Mouse (Mus musculus) lung, adult 18-20 months (tissue): ENCODE results near the gene Vps16.

Experiments
- DNase-seq, 2 experiments: peaks; one replicate each; pipeline ENCODE4 v3.0.0; 2022; ENCODE audit warnings: mixed read lengths in 2 of 2

Gene Vps16

DNA sequence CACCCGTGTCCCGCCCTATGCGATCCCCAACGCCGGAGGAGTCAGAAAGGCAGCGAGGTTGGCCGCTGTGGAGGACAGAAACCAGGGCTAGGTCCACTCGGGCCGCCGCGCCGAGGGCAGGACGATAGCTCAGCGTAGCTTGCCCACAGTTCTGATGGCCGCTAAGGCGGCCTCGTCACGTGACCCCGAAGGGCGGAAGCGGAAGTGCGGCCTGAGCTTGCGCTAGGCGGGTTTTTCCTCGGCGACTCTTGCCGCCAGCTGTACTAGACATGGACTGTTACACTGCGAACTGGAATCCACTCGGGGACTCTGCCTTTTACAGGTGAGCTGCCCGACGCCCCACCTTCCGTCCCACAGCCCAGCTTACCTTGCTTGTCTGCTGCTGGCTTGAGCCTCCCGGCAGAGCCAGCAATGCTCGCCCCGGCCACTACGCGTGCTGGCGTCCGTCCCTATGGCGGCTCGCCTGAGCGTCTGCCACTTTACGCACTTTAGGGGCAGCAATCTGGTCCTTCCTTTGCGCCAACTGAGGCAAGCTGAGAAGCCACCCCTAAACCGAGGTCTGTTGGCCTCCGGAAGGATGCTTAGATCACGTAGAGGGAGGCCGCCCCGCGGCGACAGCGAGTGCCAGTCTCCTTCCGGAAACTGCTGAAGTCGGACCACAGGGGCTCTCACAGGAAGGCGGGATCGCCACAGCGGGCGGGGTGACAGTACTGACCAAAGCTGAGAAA is at the start of gene Vps16, which contains the start of gene Pced1a:
TSS of gene Vps16 (plus strand) at position 214 of the 728 bp plus-strand sequence.
TSS of gene Pced1a (minus strand) at position 576 of the 728 bp plus-strand sequence.
- DNase-seq, result peak; percentile 93

DNA sequence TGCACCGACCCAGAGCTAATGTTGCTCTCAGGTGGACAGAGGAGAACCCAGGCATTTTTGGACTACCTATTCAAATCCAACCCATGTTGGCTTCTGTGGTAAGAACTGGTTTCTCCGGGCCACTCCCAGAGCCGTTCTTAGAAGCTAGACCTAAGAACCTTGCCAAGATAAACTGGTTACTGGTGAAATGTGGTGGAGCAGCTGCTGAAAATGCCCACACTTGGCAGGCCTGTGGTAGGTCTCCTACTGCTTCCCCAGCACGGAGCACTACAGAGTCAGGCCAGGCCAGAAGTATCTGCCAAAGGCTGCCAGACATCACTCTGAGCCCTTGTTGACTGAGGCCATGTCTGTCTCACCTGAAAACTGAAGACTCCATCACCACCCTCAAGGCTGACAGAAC is 49.2 kb upstream of the Vps16 start:
- DNase-seq, result peak; percentile 38 to 46

DNA sequence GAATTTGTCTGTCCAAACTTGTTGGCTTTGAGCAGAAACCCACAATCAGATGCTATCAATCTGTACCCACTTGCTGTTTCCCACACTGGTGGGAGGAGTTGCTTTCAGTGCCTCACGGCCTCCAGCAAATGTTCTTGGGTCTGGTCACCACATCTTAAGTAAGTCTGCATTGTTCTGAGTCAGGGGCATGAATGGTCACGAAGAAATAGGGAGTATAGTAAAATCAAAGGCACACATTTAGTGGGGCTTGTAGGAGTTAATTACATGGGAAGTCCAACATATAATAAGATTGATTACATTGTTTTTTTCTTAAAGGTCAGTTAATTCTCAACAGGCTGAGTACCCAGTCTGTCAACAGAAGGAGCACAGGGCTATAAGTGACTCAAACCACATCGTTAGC is 40.9 kb upstream of the Vps16 start:
- DNase-seq, result no peak

DNA sequence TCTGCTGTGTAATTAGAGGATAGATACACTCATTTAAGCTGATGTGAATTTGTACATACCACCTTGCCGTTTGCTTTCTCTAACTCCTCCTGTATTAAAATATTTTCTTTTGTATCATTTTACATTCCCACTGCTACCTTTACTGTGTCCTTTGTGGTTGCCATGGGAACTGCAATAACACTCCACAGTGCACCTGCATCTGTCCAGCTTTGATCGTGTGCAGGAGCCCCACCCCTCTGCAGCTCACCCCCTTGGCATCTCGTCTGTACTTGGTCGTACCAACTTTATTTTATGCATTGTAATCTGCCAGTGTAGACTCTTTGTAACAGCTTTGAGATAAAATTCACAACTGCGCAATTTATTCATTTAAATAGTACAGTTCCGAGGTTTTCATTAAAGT is 40.2 kb upstream of the Vps16 start:
- no peak for DNase-seq

DNA sequence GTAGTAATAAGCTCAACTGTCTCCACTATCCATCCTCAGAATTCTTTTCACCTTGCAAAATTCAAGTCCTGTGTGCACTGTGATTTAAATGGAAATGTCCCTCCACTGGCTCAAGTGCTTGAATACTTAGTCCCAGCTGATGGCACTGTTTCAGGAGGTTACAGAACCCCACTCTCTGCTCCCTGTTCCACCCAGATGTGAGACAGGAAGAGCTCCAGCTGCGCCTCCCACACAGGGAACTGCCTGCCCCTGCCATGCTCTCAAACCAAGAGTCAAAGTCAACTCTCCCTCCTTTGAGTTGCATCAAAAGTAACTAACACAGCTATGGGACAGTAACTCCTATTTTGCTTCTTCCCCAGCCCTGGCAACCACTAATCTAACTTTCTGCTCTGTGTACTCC is 37.9 kb upstream of the Vps16 start:
- peak in 1 of 2 experiments; percentile 37 for DNase-seq

DNA sequence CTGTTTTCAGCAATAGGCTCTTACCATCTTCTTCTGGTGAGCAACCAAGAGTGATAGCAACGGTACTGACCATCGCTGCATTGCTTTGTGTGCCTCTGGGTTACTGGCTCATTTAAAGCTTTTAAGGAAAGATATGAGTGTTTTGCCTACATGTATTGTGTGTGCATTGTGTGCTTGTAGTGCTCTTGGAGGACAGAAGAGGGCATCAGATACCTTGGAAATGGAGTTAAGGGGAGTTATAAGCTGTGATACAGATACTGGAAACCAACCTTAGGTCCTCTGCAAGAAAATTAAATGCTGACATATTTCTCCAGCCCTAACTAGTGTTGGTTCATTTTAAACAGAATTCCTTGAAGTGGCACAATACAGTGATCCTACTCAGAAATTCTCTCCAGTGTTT is 35.3 kb upstream of the Vps16 start:
- DNase-seq, result no peak

DNA sequence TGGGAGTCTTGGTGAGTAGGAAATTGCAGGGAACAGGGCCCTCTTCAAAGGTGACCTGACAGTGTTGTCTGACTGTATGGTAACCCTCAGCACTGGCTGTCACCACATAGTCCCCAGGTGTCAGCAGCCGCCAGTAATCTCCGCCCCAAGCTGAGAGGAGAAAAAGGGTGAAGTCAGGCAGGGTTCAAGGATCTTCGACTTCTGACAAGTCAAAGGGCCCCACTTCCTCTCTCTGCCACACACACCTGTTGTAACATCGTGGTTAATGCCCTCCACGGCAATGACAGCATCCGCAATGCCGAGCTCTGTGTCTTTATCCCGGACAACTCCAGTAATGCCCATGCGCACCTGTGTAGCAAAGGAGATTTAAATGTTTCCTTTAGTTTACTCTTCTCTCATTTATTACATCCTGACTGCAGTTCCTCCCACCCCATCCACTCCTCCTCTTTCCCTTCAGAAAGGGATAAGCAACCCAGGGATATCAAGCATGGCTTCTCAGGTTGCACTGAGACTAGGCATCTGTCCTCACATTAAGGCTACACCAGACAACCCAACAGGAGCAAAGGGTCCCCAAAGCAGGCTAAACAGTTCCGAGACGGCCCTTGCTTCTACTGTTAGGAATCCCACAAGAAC is 33.0 kb upstream of the Vps16 start:
- no peak for DNase-seq

DNA sequence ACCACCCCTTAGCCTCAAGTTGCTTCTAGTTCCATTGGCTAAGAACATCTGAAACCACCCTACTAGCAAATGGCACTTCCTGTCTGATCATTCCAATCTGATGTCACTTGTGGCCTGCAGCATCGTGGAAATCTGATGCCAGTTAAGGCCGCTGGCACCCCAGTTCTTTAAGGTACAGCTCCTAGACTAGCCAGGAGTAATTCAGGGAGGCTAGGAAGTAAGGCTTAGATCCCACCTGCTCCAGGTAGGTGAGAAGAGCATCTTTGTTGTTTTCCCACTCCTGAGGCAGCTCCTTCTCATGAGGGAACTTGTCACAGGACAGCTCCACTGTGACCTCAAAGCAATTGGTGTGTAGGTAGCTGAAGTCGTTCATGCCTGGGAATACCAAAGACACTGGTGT is 31.3 kb upstream of the Vps16 start:
- DNase-seq, result no peak

DNA sequence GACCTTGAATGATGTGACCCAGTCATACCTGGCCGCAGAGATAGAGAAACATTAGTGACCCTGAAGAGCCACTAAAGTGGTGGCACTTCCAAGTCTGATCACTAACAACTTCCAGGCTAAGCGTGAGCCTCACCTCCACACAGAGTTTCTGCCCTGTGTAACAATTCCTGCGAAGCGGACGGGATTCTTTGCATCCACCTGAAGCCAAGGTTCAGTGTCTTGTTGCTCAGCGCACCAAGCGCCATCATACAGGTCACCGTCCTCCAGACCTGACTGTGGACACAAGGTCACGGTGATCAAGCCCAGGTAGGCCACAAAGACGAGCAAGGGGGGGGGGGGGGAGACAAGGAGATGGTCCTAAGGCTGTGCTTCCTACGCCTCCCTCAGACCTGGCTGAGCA is 28.4 kb upstream of the Vps16 start:
- DNase-seq, result no peak

DNA sequence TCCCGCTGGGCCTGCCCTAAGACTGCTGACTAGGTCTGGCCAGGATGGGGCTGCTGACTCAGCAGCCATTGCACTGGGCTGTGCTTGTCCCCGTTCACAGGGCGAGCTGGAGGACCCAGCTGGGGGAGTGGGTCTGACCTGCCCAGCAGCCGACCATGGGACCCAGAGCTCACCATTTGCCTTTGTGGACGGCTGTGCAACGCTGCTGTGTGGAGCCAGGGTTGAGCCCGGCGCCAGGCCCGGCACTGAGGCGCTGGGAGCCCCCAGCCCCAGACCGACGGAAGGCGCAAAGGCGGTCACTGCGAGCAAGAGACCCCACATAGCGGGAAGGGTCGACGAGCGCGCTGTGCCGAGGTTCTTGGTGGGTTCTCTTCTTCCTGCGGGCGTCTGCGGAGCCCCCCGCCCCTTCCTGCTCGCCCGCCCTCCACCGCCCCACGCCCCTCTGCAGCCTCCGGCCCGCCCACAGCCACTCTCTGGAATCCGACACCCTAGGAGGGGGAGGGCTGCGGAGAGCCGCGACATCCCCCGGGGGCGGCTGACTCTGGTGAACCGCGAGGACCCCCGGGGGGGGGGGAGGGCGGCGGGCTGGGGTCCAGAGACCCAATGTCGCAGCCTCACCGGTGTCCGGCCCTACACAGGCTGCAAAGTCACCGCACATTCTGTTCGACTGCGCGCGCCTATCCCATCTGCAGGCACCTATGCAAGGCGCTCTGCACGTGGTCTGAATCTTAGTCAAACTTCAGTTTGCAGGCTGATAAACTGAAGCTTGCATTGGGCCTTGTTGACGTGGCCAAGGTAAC is 26.8 kb upstream of the Vps16 start, which contains the start of gene Cpxm1:
TSS of gene Cpxm1 (minus strand) at position 389 of the 800 bp plus-strand sequence.
- DNase-seq, result no peak

DNA sequence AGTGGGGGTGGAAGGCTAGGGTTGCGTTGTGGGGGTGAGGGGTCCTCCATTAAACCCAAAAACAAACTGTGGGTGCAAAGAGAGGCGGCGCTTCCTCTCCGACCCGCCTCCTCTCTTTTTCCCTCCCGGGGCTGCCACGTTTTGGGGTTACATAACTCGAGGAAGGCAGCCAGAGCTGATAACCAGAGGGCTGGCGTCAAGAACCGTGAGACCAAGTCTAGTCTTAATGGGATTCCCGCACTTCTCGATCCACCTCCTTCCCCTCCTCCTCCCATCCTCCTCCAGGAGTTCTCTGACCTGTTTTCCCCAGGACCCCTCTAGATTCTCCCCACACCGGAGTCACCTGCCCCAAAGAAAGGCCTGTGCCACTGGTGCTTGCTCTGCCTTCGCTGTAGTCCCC is 26.0 kb upstream of the Vps16 start:
- DNase-seq, result peak; percentile 29 to 32

DNA sequence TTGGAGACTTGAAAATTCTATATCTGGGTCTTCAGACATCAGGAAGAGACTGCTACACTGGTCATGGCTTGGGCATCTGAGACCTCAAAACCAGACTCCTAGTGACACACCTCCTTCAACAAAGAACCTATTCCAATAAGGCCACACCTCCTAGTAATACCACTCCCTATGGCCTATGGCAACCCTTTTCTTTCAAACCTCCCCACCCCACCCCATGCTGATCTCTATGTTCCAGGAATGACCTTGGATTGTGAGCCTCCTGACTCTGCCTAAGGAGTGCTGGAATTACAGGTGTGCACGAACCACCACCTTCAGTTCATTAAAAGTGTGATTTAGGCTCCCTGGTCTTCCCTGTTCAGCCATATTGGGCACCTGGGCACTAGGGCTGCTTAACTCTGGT is 24.1 kb upstream of the Vps16 start:
- no peak for DNase-seq

DNA sequence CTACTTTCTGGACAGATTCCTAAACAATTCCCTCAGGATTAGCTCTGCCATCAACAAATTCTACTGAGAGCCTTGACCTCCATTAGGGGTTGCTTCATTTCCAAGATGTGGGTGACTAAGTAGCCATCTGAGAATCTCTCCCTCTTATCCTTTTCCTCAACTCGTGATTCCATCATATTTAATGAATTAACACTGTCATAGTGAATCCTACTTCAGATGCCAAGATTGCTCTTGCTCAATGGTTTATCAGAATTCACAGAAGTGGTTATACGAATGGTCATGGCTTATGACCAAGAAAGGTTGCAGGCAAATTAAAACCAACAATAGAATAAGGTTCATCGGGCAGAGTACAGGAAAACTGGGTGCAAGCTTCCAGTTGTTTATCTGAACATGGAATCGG is 22.2 kb upstream of the Vps16 start:
- no peak for DNase-seq

DNA sequence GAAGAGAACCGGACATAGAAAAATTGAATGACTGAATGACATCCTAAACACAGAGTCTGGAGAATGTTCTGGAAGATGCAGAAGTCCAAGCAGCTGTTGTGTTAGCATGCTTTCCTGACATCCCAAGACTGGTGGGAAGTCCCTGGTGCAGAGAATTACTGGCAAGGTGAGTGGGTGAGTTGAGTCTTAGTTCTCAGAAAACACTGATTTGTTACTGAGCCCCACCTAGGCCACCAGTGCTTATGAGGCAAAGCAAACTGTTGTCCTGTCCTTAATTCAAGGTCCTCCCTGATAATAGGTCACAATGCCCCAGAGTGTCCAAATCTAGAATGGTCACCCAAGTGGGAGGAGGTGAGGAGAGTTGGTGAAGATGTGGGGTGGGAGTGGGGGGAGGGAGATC is 19.2 kb upstream of the Vps16 start, which contains the start of the genes Gm28372 and 1700020A23Rik:
TSS of gene Gm28372 (plus strand) at position 301 of the 400 bp plus-strand sequence.
TSS of gene 1700020A23Rik (plus strand) at position 321 of the 400 bp plus-strand sequence.
- no peak for DNase-seq

DNA sequence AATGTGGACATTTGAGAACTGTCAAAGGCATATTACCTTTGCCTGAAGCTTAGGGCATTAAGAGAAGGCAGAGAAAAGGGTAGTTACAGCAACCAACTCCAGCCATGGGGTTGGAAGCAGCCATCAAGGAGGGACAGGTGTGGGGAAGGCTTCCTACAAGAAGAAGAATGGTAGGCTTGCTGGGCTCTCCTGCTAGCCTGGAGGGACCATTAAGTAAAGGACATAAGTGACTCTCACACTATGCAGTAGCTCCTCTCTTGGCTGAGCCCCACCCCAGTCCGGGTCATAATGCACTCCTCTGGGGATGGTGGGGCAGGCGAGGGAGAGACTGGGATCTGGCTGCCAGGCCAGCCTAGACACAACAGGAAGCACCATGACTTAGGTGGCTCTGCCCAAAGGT is 18.0 kb upstream of the Vps16 start, which contains the start of gene Tmem239:
TSS of gene Tmem239 (plus strand) at position 301 of the 400 bp plus-strand sequence.
- no peak for DNase-seq

DNA sequence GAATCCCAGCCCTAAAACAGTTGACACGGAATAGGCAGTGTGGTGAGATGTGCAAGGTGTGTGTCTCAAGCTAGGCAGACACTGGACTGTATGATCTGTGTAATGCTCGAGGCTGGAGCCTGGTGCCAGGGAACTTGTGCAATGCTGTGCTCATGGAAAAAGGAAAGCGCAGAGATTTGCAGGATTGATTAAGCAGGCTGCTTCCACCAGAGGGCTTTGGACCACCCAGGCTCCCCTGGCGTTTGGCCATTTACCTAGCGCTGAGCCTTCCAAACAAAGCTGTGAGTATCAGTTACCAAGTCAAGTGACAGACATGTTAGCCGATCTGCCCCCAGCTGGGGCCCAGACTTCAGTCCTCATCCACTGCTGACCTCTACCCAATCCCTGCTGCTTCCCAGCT is 15.9 kb upstream of the Vps16 start:
- no peak for DNase-seq

DNA sequence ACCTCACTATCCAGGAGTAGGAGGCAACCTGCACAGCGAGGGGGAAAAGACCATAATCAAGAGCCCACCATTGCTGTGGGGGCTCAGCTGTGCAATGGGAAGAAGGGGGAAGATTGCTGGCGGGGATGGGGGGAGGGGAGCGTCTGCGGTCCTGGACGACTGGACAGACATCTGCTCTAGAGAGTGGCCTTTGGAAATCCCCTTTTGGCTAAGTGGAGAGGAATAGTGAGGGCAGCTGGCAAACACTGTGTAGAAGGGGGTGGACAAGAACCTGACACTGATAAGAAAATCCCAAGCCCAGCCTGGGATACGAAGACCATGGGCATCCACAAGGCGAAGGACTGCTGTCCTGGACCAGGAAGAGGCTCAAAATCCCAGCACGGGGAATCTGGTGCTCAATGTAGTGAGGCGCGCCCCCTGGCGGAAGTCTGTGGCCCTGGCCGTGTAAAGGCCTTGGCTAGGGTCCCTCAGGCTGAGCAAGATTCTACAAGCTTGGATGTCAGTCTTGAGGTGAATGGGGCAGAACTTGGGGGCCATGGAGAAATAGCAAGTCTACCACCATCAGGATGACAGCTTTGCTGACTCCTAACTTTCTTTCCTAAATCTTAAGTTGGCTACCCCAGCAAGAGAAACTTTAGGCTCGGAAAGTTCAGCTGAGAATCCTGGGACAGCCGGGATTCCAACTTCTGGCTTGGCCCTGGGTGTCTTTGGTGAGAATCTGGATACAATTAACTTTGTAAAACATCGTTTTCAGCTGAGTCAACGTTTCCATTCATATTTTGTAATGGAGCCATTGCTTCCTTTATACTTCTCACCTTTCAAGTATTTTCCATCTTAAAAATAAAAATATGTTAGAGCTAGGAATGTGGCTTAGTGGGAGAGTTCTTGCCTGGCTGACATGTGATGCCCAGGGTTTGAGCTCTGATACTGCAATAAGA is 12.3 kb upstream of the Vps16 start:
- peak; percentile 70 to 80 for DNase-seq

DNA sequence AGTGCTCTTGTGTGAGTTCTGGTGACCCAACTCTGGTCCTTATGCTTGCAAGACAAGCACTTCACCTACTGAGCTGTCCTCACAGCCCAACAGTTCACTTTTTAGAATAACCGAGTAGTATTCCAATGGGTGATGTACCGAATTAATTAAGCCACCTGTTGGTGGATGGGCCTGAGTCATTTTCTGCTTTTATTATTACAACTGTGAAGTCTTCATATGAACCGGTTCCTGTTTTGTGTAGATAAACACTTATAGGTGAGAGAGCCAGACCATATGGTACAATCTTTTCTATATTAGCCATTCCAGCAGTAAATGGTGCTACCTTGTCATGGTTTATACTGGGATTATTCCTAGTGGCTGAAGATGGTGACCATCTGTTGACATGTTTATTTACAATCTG is 11.4 kb upstream of the Vps16 start:
- no peak for DNase-seq

DNA sequence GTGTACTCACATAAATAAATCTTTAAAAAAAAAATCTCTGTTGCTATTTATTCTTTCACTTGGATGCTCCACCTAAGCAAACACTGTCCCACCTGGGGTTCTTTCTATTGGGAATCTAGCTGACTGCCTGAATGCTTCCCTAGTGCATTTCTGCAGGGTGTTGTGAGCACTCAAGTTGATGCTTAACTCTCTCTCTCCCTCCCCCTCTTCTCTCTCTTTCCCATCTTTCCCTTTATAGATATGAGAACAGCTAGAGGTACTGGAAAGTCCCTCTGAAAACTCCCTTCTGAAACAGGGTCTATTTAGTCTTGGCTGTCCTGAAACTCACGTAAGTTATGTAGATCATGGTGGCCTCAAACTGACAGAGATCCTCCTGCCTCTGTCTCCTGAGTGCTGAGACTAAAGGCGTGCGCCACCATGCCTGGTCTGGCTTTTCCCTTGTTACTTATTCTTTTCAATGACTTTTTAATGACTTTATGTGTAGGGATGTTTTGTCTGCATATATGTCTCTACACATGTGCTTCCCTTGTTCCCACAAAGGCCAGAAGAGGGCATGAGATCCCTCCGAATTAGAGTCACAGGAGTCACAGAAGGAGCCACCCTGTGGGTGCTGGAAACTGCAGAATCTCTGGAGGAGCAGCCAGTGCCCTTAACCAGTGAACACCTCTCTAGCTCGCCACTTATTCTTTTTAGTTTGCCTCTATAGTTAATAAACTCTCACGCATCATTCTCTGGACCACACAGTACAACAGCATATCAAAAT is 9.9 kb upstream of the Vps16 start:
- DNase-seq, result no peak

DNA sequence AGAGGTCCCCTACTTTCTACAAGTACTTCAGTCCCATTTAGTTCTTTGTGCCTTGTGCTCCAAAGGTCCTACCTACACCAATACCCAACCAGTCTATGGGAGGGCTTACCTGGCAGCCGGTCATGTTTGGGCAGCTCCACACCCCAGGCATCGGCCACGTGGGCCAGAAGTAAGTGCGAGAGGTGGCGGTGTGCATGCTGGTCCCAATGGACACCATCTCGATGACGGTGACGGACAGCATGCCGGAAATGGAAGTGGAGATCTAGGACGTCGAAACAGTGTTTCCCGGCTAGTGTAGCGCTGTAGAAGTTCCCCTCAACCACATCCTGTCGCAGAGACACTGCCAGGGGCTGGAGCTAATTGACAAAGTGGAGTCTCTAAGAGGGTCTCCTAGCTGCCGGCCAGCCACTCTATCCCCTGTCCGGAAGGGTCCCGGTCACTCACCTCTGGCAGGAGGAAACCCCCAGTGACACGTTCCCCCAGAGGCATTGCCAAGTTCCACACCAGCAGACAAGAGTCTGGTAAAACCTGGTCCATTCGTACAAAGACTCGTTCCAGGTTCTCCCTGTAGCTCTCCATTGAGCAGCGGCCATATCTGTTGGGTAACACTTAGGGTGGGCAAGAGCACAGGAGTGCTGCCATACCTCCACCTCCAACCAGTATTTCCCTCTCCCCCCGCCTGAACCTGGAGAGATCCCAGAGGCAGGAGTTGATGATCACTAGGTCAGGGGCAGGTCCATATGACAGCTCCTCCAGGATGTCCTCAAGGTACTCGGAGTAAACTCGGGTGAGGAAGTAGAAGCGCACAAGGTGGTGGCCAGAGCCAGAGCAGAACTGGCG is 2.1 kb upstream of the Vps16 start:
- no peak for DNase-seq
